Mouse (Mus musculus): Measurements from ENCODE around the gene 4921507P07Rik.
"Not testable (repeated sequence)": the region's sequence is repeated elsewhere in the genome, so short reads cannot be mapped to it uniquely, and the experiment has no call there.

The 4921507P07Rik gene

DNA sequence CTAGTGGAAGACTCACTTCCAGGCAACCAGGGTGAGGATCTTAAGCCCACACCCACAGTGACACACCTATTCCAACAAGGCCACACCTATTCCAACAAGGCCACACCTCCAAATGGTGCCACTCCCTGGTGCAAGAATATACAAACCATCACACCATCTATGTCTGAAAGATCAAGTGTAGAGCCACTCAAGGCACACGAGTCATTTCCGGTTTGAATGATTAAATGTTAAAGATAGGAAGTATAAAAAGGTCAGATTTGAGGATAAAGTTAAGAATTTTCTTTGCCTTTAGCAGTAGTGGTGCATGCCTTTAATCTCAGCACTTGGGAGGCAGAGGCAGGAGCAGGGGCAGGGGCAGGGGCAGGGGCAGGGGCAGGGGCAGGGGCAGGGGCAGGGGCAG is 42.2 kb downstream of the 4921507P07Rik start:
- not testable (repeated sequence) for DNase-seq

DNA sequence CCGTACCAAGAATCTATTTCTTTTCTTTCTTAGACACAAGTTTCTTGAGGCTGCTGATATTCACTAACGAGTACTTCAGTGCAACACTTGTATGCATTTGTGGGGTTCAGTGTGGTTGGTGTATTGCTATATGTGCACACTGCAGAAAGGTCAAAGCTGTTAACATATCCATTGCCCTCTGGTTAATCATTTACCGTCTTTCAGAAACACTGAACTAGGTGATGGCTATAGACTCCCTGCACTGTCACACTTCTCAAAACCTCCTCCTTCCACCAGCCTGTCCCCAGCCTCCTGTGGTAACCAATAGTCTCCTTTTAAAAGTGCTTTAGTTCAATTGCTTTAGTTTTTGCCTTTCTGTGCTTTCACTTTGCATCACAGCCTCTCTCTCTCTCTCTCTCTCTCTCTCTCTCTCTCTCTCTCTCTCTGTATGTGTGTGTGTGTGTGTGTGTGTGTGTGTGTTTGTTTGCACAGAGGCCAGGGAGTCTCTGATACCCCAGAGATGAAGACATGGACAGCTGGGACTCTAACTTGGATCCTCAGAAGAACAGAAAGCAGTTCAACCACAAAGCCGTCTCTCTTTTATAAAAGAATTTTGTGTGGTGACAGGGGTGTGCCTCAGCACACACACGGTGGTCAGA is 43.4 kb downstream of the 4921507P07Rik start:
- DNase-seq = no peak

DNA sequence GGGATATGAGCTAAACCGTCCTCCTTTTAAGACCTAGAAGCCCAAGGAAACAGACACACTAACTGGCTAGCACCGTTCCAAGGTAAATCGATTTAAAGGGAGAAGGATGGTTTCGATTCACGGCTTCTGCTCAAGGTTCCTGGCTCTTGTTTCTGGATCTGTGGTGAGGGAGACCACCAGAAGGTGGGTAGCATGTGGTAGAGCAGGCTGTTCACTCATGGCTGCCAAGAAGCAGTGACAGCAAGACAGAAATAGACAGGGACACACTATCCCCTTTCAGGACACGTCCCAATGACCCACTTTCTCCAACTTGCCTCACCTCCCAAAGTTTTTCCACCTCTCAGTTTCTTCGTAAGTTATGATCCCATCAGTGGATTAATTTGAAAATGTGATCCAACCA is 46.6 kb downstream of the 4921507P07Rik start:
- DNase-seq = no peak

DNA sequence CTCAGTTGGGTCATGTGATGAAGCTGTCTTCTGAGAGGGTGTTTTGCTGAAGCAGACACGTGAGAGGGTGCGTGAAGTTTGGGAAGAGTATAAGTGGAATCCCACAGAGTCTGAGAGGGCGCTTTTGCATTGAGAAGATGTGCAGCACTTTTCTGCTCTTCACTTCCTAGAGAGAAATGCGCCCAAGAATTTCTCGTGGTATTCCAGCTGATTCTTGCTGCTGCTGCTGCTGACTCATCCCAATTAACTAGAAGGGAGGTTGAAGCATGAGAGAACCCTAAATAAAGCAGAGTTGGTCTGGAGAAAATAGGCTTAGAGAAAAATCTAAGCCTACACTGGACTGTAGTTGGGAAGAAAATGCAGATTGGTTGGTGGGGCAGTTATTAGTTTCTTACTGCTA is 47.4 kb downstream of the 4921507P07Rik start:
- peak; percentile 52 for DNase-seq

DNA sequence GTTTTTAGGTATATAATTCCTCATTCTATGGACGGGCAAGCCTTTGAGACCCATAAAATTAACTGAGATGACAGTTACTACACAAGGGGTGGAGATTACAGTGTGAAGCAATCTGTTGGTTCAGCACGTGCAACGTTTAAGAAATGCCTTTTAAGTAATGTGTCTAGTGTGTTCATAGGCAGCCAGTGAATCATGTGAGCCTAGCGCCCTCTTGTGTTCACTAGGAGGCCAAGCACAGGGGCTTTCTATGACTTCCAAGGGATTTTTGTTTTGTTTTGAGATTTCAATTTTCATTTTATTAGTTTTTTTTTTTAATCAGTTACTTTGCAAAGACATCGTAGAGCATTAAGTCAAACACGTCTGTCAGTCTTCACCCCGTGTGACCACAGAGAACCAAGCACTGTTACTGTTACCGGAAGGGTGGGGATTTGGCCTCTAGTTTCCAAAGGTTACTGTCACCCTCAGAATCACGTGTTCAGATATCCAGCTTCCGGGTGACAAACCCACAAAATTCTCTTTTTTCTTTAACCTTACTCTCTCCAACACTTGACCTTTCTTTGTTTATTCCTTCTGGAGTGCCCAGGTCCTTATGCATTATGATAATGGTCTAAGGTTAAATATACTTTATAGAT is 50.9 kb downstream of the 4921507P07Rik start:
- DNase-seq = peak; percentile 42

DNA sequence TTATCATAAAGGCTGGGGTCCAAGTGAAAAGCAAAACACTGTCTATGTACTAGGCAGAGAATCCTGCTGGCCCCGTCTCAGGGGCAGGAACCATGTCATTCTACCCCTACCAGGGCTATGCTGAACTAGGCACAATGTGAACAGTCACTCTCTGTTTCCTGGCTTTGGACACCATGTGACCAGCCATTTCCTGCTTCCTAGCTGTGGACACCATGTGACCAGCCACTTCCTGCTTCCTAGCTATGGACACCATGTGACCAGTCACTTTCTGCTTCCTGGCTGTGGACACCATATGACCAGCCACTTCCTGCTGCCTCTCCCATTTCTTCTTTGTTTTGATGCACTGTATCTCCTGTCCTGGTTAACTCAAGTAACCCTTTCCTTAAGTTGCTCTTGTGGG is 53.9 kb downstream of the 4921507P07Rik start:
- DNase-seq = no peak

DNA sequence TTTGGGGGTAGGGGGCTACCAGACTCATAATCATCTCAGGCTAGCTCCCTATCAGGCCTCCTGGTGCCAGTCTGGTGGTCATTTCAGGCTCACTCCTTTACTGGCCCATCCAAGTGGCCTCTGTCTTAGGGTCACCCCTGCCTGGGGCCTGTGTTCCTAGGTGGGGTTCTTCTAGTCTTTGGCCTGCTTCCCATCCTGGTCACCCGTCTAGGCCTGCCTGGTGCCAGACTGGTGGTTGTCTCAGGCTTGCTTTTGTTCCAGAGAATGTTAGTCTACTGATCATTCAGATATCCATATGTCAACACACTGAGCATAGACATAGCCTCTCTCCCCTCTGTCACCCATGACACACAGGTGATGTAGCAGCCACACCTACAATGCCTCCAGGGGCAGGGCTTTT is 56.8 kb downstream of the 4921507P07Rik start:
- DNase-seq = no peak

DNA sequence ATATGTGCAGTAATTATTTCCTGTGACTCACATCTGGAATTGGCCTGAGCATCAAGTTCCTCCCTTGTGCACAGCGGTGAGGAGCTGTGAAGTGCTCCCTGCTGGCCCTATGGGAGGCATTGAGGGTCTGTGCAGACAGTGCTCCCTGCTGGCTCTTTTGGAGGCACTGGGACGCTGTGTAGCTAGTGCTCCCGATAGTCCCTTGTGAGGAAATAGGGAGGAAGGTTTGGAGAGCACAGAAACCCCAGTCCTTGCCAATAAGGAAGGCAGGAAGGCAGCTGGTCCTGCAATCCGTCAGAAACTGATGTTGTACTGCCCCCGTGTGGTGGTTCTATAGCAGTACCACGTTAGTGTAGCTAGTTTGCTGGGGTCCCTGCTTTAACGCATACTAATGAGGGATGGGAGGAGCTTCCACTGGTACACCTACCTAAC is 60.0 kb downstream of the 4921507P07Rik start:
- peak; percentile 67 for DNase-seq

DNA sequence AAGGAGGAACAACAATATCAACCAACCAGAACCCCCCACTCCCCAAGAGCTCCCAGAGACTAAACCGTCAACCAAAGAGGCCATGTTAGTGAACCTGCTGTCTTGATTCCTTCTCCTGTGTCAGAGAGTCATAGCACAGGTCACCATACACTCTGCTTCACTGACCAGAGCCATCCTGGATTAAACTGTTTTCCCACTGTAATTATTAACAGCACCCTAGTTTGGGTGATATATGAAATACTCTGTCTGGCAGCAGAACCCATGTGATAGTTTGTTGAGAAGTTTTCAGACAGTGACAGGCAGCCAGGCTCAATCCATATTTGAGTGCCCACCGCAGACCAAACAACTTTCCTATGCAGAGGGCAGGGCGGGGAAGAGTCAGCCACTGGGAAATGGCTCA is 61.1 kb downstream of the 4921507P07Rik start:
- DNase-seq = no peak

DNA sequence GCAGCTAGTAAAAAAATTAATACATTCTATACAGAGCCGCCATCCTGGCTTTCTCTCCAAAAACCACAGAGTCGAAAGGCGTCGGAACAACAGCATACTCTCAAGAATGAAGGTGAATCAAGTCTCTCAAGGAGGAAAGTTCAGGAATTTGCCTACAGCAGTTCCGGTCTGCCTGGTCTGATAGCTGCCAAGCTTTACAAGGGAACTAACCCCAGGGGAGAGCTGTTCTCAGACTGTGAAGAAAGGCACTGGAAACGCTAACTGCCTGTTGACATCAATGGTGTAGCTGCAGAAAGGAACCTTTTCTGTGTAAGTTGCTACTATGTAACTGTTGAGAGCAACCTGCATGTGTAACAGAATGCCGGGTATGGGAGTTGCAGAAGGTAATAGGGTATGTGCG is 64.5 kb downstream of the 4921507P07Rik start:
- DNase-seq = no peak

DNA sequence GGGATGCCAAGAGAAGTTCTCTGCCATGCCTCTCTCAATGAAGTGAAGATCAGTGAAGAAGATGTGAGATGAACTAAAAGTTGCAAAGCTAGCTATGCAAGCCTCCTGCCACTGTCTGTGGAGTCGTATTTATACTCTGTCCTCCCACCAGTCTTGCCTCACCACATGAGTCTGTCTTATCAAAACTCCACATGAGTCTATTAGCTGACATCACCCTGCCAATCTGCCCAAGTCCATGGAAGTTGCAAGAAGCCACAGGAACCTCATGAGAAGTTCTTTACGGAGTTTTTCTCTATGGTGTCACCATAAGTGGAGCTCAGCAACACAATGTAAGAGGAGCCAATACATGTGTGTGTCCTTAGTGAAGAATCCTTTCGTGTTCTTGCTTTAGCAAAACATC is 65.4 kb downstream of the 4921507P07Rik start:
- no peak for DNase-seq

DNA sequence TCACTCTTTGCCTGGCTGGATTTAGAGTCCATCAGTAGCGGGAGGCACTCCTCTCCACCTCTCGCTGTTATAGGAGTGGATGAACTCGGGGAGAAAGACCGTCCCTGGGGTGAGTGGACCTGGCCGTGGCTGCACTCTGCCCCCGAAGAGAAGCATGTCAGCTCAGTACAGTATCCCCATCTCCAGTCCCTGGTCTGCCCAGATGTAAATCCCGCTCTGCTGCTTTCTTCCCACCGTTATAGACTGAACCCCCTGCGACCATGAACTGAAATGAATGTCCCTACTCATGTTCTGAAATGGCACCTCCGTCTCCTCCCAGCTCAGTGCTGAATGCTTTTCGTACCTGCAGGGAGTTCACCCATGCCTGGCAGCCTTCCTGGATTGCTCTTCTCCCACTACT is 67.2 kb downstream of the 4921507P07Rik start:
- DNase-seq = no peak

DNA sequence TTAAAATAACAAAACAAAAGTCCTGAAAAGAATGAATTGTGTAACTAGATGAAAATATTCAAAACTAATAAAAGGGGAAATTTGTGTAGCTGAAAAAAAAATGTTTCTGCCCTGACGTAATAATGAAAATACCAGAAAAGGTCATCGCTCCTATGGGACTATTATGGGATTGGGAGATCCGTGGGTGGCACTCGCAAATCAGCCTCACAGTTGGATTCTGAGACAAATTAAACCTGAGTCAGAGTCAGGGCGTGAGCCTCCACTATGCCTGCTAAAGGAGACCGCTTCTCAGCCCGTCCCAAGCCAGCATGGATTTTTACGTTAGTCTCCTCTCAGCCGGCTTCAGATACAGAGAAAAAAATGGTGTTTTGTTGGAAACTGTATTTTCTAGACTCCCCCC is 69.0 kb downstream of the 4921507P07Rik start:
- DNase-seq = no peak

DNA sequence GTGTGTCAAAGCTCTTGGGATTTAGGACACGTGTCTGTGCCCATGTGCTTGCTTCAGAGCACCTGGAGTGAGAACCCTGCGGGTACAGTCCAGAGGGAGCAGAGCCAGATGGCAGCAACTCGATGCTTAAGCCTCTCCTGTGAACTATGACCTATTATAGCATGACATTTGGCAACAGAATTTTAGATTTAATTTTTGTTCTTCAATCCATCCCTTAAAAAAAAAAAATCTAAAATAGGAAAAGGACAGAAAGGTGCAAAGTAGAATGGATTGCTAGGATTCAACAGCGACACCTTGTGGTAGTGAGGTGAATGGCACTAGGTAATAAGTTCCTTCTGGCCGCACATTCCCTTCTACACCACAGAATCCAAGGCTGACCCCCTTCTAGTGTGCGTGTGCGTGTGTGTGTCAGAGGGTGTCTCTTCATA is 69.8 kb downstream of the 4921507P07Rik start:
- peak; percentile 53 for DNase-seq

DNA sequence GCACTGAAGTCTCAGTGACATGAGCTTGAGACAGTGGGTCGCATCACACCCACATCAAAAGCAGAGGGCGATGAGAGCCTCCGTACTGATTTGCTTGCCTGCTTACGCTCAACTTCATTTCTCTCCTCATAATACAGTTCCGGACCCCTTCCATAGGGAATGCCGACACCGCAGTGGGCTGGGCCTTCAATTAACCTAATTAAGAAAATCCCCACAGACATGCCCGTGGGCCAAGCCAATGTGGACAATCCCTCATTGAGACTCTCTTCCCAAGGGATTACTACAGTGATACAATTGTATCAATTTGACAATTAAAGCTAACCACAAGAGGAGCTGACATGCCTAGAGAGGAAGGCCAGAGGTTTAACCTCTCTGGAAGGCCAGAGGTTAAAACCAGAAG is 70.6 kb downstream of the 4921507P07Rik start:
- DNase-seq = no peak

DNA sequence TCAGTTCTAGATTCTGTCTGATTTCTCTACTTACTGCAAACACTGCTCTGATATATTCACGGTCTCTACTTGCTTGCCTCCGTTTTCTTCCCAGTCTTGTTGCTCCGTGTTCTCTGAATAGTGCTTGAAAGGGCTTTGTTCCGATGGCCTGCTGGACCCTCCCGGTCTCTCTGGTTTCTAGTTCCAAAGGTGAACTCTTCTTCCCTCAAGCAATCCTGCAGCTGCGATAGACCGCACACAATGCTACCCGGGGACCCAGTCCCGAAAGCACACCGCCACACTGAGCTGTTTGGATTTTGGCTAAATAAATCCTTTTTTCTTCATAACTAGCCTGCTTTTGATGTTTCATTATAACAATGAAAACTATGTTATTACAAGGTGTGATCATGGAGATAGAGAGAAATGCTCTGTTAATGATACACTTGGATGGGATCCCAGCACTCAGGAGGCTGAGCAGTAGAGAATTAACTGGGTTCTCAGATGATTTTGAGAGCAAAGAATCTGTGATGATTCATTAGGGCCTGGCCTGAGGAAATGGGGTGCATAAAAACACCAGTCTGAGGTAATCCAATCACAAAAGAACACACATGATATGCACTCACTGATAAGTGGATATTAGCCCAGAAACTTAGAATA is 72.1 kb downstream of the 4921507P07Rik start:
- DNase-seq = no peak
